Mouse (Mus musculus) mouse embryonic stem cell (cell line): Measurements from ENCODE around the gene Cubn.

Experiments
- in situ Hi-C, 2 experiments: fragments of 300-500 bp; cut with MboI; formaldehyde crosslinking; loops; 1 replicate in 1 of 2; 3 replicates in 1 of 2; pipeline ENCODE4 v1.14.3; 2019 to 2020; ENCODE audit warnings: low sequenced_read_pairs in 2 of 2, low pct_unique_long_range_greater_than_20kb in 1 of 2, mixed read lengths in 1 of 2; ENCODE audit not compliant: unreplicated experiment in 1 of 2

The Cubn gene

DNA sequence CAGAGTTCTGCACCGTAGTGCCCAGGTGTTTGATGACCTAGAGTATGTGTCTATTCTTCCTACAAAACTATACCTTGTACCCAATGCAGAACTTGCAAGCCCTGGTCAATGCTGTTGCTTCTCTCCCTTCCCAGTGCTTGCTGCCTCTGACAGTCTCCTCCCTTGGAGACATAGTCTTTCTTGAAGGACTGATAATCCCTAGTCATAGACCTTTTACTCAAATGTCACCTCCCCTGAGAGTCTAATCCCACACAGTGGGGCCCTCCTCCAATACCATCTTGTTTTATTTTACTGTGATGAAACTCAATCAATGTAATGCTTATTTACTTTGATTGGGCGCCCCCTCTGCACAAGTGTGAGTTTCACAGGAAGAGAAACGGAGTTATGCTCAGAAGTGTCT, 201.5 kb downstream of the Cubn start:
- in situ Hi-C loops: loop anchor here (10.0 to 25.0 kb wide), 3 partner anchors 297 to 522 kb away; no protein-coding TSS in a partner anchor

DNA sequence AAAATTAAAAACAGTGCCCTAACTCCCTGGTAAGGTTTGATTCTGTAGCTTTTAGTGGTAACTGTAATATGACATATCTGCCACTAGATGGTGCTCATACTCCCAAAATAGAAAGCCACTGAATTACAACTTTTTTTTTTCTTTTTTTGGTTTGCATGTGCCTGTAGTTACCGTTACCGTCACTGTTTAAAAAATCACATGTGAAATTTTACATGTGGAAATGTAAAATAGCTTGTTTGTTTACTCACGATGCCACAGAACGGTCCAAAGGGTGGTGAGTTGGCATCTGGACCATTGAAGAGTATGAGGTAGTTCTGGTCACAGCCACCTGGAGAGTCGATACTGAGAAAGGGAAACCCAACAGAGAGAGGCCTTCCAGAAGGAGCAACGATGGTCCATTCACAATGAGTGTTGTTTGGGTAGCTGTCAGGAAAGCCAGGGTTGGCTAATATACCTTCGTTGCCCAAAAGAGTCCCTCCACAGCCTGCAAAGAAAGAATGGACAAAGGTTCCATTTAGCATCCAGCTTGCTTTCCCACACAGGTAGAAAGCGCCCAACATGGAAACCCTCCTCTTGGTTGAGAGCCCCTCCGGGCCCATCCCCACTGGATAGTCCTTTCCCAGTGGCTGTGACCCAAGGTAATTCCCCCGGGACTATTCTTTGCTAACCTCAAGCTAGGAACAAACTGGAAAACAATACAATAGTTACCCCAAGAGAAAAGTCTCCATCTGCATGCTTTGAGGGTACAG, 213.3 kb downstream of the Cubn start:
- in situ Hi-C loops: loop anchor here (25.0 kb wide), 2 partner anchors 309 to 534 kb away; no protein-coding TSS in a partner anchor

DNA sequence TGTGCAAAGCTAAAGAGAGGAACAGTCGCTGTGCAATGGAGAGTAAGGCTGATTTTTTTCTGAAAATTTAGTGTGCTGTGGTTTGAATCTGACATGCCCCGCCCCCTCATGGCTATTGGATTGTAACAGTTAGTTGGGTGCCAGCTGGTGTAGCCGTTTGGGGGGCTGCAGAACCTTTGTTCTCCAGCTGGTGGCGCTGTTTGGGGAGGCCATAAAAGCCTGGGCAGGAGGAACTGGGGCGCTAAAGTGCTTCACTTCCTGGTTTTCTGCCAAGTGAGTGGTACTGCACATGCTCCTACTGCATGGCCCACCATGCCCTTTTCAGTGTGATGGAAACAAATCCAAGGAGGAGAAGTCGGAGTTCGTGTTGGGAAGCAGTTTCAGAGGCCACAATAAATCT, 215.7 kb downstream of the Cubn start:
- in situ Hi-C loops: loop anchor here (25.0 kb wide), 2 partner anchors 311 to 536 kb away; no protein-coding TSS in a partner anchor

DNA sequence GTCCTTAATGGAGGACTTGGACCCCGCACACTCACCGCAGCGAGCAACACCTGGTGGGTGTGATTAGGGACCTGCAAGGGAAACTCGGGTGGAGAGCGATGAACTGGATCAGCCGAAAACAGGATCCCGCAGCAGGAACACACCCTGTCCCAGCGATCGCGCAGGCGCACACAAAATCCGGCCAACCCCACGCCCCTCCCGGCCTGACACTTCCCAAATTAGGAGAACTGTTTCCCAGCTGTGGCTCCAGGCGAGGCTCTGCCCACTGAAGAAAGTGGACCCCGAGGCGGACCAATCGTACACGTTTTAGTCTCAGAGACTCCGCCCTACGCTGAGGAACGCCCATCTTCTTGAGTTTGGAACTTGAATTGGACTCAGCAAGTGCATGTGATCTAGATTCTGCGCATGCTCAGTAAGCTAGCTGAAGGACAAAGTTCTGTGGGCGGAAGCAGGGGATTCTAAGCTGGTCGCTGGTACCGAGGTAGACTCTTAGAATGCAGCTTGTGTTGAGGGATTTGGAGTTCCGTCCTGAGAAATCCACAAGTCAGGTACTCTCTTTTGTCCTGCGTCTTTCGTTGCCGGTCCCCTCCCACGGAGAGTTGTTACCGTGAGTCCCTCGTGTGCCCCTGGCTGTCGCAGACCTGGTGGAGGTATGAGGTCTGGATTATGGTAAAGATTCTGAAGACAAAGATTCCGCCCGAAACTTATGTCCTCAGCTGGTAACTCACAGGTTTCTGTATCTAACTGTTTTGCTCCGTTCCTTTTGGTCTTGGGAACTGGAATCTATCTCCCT, 220.3 kb downstream of the Cubn start, which contains the start of gene Rsu1:
Rsu1 (minus strand) TSS at position 251 of the 793 bp plus-strand sequence.
- in situ Hi-C loops: loop anchor here in 1 of 2 experiments (25.0 kb wide), 1 partner anchor 809 kb away; no protein-coding TSS in a partner anchor

DNA sequence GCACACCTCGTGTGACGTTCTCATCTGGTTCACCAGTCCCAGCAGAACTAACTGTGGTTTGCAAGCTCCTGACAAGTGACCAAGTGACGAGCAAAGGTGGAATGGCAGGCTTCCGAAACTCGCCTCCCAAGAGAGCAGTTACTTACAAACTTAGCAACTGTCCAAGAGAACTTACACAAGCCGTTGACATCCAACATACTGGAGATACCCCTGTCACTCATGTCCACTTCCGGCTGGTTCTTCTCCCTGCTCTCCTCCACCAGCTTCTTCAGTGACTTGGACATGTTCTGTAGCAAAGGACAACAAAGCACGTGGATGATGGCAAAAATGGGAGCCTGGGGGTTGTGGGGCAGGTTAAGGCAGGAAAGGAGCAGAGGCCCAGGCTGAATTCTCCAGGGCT, 220.9 kb downstream of the Cubn start:
- in situ Hi-C loops: loop anchor here in 1 of 2 experiments (25.0 kb wide), 1 partner anchor 808 kb away; no protein-coding TSS in a partner anchor

DNA sequence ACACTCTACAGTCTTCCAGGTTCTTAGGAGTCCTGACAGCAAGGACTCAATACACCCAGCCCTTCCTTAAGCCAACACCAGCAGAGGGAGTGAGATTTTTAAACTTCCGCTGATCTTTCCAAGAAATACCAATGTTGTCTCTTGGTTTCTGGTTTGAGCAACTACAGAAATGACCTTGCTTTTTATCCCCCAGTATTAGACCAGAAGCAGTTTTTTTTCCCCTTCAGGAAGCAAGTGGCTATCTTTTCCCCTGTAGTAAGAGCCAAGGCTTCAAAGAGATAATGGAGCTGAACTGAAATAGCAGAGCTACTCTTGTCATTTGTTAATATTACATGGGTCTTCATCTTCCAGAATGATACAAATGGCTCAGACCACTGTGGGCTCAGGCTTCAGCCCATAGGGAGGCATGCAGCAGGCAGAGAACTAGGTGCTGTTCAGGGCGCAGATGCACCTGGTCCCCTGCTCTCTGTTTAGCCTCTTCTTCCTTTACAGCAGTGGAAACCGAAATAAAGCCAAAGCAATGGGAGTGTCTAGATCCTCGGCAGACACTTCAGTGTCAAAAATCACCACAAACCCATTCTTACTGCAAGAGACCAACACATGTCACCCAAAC, 222.8 kb downstream of the Cubn start:
- in situ Hi-C loops: loop anchor here in 1 of 2 experiments (25.0 kb wide), 1 partner anchor 806 kb away; no protein-coding TSS in a partner anchor

DNA sequence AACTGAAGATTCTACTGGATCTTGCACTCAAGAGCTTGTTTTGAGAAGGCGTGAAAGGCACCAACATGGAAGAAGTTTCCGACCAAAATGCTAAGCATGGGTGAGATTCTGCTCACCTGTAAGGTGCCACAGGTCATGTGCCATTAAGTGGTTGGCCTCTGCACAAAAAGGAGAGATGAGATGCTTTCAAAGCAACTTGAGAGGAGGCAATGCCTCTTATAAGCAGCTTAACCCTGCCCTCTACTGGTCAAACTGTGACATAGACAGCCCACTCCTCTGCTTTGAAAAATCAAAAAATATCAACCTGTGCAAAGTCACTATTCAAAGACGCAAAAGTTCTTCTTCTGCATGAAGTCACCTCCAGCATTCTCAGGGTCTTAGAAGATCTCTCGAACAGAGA, 226.7 kb downstream of the Cubn start:
- in situ Hi-C loops: loop anchor here in 1 of 2 experiments (25.0 kb wide), 1 partner anchor 803 kb away; no protein-coding TSS in a partner anchor

DNA sequence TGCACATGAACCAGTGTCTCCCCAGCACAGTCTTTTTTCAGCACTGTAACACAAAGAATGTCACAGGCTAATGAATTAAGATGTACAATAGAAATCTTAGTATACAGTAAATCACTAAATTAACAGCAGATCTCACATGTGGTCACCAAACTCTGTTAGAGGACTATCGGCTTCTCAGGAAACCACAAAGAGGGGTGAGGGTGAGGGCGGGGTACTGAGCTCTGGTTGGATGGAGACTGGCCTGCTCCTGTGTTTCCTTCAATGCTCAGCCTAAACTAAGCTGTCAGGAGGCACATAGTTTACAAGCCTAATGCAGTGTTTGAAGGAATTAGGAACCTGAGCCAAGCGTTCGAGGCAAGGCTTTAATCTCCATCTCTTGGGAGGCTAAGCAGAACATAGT, 228.5 kb downstream of the Cubn start:
- in situ Hi-C loops: loop anchor here in 1 of 2 experiments (25.0 kb wide), 1 partner anchor 801 kb away; no protein-coding TSS in a partner anchor

DNA sequence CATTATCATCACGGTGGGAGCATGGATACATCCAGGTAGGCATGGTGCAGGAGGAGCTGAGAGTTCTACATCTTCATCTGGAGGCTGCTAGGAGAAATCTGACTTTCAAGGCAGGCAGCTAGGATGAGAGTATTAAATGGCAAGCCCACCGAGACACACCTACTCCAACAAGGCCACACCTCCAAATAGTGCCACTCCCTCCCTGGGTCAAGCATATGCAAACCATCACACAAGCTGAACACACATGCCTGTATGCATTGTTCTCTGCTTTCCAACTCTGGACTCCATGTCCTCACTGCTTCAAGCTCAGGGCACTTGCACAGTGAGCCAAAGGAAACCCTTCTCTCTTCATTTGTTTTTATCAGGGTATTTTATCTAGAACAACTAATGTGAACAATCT, 233.0 kb downstream of the Cubn start:
- in situ Hi-C loops: loop anchor here in 1 of 2 experiments (25.0 kb wide), 1 partner anchor 796 kb away; no protein-coding TSS in a partner anchor

DNA sequence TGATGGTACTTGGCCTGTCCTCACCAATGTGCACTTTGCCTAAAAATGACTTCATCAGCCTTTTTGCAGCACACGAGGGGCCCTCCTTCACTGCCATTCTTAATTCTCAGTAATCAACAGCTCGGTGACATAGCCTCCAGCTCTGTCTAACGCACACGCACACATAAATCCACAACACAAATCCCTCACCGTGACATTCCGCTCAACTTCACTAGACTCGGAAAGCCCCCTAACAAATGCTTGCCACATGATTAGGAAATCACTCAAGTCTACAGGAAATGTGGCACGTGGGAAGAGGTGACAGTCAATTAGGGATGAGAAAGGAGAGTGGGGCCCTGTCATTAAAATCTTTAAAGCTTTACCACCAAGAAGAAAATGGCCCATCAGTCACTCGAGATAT, 250.9 kb downstream of the Cubn start:
- in situ Hi-C loops: loop anchor here (10.0 to 25.0 kb wide), 2 partner anchors 528 to 536 kb away; no protein-coding TSS in a partner anchor

DNA sequence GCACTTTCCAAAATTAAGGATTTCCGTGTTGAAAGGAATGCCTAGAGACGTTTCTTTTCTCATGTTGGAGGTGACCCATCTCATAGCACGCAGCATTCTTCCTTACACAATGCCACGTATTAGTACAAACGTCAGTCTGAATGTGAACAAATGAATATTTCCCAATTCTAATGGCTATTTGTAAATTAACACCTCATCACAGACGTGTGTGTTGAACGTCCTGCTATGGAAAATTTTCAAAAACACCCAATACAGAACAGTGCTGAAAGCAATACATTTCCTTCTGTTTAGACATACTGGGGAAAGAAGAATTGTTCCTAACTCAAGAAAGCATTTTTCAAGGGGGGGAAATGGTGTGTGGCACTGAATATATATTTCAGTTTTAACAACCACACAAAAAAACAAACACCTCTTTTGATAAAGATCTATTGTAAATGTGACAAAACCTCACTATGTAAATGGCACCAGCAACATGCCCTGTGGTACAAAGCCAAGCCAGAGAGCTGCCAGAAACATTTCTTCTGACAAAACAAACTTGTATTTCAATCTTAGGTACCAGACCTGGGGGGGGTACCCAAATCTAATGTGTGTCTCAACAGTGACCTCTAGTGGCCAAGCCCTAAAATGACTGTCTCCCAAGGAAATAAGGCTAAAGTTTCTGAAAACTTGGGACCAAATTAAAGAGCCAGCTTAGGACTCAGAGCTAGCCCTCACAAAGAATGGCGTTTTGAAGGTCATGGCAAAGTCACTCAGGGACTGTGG, 254.3 kb downstream of the Cubn start:
- in situ Hi-C loops: loop anchor here in 1 of 2 experiments (25.0 kb wide), 1 partner anchor 525 kb away; no protein-coding TSS in a partner anchor

DNA sequence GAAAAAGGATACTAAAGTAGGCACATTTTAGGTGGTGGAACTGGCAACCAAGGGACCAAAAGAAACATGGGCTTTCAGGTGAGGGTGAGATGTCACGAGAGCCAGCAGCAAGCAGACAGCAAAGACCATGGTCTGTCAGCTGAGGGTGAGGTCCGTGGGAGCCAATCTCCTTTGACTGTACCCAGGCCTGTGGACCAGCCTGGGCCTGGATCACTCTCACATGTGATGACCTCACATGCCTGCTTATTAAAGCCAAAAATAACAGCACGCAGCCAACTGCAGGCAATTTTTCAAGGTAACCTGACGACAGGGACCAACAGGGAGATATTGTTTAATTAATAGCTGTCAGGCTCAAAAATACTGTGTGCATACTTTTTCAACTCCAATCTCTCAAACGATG, 255.9 kb downstream of the Cubn start:
- in situ Hi-C loops: loop anchor here in 1 of 2 experiments (25.0 kb wide), 1 partner anchor 523 kb away; no protein-coding TSS in a partner anchor

DNA sequence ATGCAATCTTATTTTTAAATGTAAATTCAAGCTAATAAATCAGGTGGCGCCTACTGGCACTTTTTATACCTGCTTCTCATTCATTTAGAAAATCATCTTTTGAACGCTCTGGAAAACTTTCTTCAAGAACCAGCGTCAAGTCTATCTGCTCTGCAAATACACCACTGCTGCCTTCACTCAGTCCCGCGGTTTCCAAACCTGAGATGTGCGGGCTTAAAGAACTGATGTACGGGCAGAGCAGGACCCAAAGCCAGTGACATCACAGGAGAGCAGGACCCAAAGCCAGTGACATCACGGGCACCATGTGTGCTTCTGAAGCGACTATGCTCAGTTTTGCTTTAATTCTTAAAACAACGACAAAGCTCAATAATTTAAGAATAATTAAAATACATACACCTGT, 256.8 kb downstream of the Cubn start:
- in situ Hi-C loops: loop anchor here in 1 of 2 experiments (25.0 kb wide), 1 partner anchor 522 kb away; no protein-coding TSS in a partner anchor

DNA sequence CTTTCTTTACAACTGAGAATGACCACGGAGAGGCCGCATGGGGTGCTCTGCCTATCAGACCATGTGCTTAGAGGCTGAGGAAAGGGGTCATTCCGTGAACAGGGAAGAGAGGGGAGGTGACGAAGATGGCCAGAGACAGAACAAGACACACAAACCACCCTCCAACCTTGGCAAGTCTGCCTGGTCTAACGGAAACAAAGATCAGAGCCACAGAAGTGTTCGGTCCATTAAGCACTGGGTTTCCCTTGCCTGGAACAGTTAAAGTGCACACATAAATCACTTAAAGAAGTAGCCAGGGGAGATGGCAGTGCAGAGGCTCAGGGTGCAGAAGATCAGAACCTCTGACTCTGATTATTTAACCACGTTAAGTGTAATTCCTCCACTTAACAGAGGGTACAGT, 257.7 kb downstream of the Cubn start:
- in situ Hi-C loops: loop anchor here in 1 of 2 experiments (25.0 kb wide), 1 partner anchor 522 kb away; no protein-coding TSS in a partner anchor

DNA sequence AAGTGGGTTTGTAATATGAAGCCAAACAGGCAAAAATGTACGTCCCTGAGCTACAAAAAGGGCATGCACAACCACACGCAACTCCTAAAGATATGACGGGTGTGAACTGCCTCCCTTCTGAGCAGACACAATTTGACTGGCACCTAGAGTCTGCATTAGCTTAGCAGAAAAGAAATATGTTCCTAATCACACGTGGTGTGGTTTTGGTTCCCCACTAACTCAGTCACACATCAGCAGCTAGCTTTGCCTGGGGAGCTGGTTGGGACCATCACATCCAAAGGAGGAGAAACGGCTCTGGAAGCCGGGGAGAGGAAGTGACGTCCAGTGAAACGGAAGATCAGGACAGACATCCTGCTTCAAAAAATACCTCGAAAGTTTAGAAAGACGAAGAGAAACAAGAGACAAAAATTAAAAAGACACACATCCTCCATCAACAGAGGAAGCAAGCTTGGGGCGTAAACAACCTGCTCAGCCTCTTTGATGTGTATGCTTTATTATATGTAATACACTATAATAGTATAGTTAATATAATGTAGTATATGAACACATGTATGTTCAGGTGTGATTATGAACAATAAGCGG, 258.3 kb downstream of the Cubn start:
- in situ Hi-C loops: loop anchor here in 1 of 2 experiments (25.0 kb wide), 1 partner anchor 521 kb away; no protein-coding TSS in a partner anchor

DNA sequence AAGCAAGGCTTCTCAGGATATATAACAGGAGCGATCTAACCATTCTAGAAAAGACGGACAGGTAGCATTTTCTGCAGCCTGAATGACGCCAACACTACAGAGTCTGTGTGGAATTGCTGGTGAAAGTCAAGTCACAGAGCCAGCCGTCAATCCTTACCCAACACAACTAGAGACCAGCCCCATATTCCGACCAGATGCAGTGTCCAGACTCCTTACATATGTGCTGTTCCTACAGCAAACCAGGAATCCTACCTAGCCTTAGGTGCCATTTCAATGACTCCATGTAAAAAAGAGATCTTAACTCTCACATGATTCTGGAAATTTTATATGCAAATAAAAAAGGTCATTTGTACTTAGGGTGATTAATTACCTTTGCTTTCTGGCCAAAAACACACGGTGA, 259.3 kb downstream of the Cubn start:
- in situ Hi-C loops: loop anchor here in 1 of 2 experiments (25.0 kb wide), 1 partner anchor 520 kb away; no protein-coding TSS in a partner anchor

DNA sequence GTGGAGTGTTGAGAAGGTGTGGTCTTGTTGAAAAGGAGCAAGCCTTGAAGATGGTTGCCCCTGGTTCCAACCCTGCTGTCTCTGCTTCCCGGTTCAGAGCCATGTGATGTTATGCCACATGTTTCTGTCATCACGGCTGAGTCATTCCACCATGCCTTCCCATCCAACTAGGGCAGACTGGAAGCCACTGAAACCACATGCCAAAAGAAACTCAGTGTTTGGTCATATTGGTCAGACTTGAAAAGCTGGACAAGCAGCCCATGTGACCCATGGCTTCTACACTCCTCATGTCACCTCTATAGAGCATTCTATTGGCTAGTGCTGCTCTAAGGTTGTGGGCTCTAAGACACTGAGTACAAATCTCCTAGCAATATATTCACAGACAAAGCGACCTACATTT, 261.9 kb downstream of the Cubn start:
- in situ Hi-C loops: loop anchor here in 1 of 2 experiments (25.0 kb wide), 1 partner anchor 517 kb away; no protein-coding TSS in a partner anchor
